Mouse (Mus musculus): ENCODE measurements around the gene Dnmt1. TPM values are rescaled to one million over a fixed set of nuclear protein-coding genes. Genes with fewer than 3 reads are reported as not detected.

The Dnmt1 gene
- total and polyA plus RNA-seq, 3 experiments: 412 to 1,953 (median 681) TPM

DNA sequence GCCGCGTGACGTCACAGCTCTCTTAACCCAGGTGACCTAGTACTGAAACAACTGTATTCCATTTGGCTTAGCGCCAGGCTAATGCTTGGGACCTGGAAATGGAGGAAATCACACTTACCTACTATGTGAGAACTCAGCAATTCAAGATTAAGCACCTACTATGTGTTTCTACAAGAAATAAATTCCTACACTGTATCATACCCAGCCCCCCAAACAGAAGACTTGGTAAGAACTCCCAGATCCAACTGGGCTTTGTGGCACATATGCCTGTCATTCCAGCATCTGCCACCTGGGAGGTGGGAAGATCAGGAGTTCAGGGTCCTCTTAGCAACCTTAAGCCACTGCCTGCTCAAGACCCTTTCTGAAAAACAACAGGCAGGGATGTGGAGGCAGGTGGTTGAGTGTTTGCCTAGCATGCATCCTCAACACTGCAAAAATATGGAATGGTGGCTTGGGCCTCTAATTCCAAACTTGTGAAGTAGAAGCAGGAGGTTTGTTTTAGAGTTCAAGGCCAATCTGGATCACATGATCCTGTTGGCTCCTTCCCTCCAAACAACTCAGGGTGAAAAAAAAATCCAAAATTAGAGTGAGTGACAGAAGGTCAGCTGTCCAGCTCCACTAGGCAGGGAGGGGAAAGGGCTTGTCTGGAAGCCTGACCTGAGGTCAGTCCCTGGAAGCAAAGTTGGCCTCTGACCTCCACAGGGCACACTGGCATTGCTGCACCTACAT, 17.4 kb upstream of the Dnmt1 start:
- peak overlapping the region; percentile 74 for H3K9ac ChIP-seq (ENCODE audit: control insufficient read depth, low read depth, low read length, poor library complexity, severe bottlenecking)
- peaks cover 0 to 11% of the 10 kb centered on the region in 2 experiments; a peak in 2 of 4 replicates for H3K36me3 ChIP-seq (ENCODE audit: control insufficient read depth in 1 of 2, insufficient read depth in 2 of 2, low read length in 2 of 2)
- H3K27ac ChIP-seq (ENCODE audit: control insufficient read depth, low read depth, low read length): no peak overlapping the region
- DNase-seq (ENCODE audit: low read depth, low spot score): no peak
- H3K27me3 ChIP-seq (ENCODE audit: control insufficient read depth in 1 of 2, insufficient read depth in 2 of 2, low read length in 2 of 2): peaks cover 4 to 7% of the 10 kb centered on the region in 2 experiments; a peak in 3 of 4 replicates
- TF ChIP-seq MYC (IDR thresholded peaks at IDR 0.05; ENCODE audit: low read depth, low read length) (0 out of 2 replicates have a peak, but pooled peaks have one; percentile 2), MXI1 (IDR thresholded peaks at IDR 0.05; ENCODE audit: low read depth, low read length) (peak; percentile 41; the same call in 1 of the 2 replicates), EP300 (IDR thresholded peaks at IDR 0.05; ENCODE audit: low read depth in 1 of 2, low read length in 2 of 2) (peak in 1 of 2 experiments; percentile 36; a peak in 2 of 4 replicates), JUND (IDR thresholded peaks at IDR 0.05; ENCODE audit: low read depth, low read length) (0 out of 2 replicates have a peak, but pooled peaks have one; percentile 46), RCOR1 (IDR thresholded peaks at IDR 0.05; ENCODE audit: low read depth, low read length) (no peak), NRF1 (IDR thresholded peaks at IDR 0.05; ENCODE audit: insufficient read depth, low read depth, low read length, poor library complexity, severe bottlenecking) (no peak), ZKSCAN1 (IDR thresholded peaks at IDR 0.05; ENCODE audit: low read depth, low read length) (peak; percentile 100), CHD2 (IDR thresholded peaks at IDR 0.05; ENCODE audit: low read length) (peak; percentile 54), TBP (IDR thresholded peaks at IDR 0.05; ENCODE audit: low read depth, low read length) (no peak; the same call in 1 of the 2 replicates), SIN3A (IDR thresholded peaks at IDR 0.05; ENCODE audit: low read length) (no peak; the same call in none of the 2 replicates), GATA1 (IDR thresholded peaks at IDR 0.05; ENCODE audit: low read depth, low read length) (no peak), BHLHE40 (IDR thresholded peaks at IDR 0.05; ENCODE audit: borderline replicate concordance, low read depth, low read length) (peak; percentile 45; the same call in 1 of the 2 replicates), ETS1 (IDR thresholded peaks at IDR 0.05; ENCODE audit: low read depth, low read length) (no peak; the same call in 1 of the 2 replicates), USF1 (IDR thresholded peaks at IDR 0.05; ENCODE audit: low read depth, low read length) (peak; percentile 67; the same call in 1 of the 2 replicates), GABPA (IDR thresholded peaks at IDR 0.05; ENCODE audit: low read depth, low read length) (peak; percentile 86; the same call in 1 of the 2 replicates), NELFE (IDR thresholded peaks at IDR 0.05; ENCODE audit: low read depth, low read length) (no peak), CTCF (IDR thresholded peaks at IDR 0.05 in 2 of 3, conservative IDR thresholded peaks at IDR 0.05 in 1 of 3; ENCODE audit: control insufficient read depth in 1 of 3, insufficient read depth in 1 of 3, low read depth in 2 of 3, low read length in 3 of 3, poor library complexity in 1 of 3, severe bottlenecking in 1 of 3) (peak in 1 of 3 experiments; percentile 42; a peak in 1 of 6 replicates), MEF2A (IDR thresholded peaks at IDR 0.05; ENCODE audit: extremely low read depth, insufficient replicate concordance, low read depth, low read length, poor library complexity, severe bottlenecking) (0 out of 2 replicates have a peak, but pooled peaks have one; percentile 3), MAFK (IDR thresholded peaks at IDR 0.05; ENCODE audit: borderline replicate concordance, low read depth, low read length) (no peak), MYB (IDR thresholded peaks at IDR 0.05; ENCODE audit: low read depth, low read length) (no peak; the same call in 1 of the 2 replicates), USF2 (IDR thresholded peaks at IDR 0.05; ENCODE audit: borderline replicate concordance in 1 of 2, insufficient read depth in 1 of 2, low read depth in 1 of 2, low read length in 2 of 2) (no peak), ZMIZ1 (IDR thresholded peaks at IDR 0.05; ENCODE audit: low read depth, low read length) (no peak; the same call in 1 of the 2 replicates), POLR2AphosphoS2 (IDR thresholded peaks at IDR 0.05; ENCODE audit: low read length) (no peak), MAX (IDR thresholded peaks at IDR 0.05; ENCODE audit: low read length) (peak; percentile 15)
- peak overlapping the region; percentile 64 to 73 for H3K4me3 ChIP-seq (ENCODE audit: control insufficient read depth in 1 of 2, insufficient read depth in 1 of 2, low read depth in 2 of 2, low read length in 2 of 2)
- no peaks in the 10 kb centered on the region; the same call in 1 of the 2 replicates for H3K79me2 ChIP-seq (ENCODE audit: control insufficient read depth, insufficient read depth, low read length, poor library complexity)
- peaks cover 8 to 36% of the 10 kb centered on the region in 2 experiments for H3K4me1 ChIP-seq (ENCODE audit: control insufficient read depth in 1 of 2, insufficient read depth in 2 of 2, low read length in 2 of 2)
- no peaks in the 10 kb centered on the region for H3K9me3 ChIP-seq (replicated peaks; ENCODE audit: insufficient read depth, low read length)
